Mouse (Mus musculus): ENCODE measurements around the gene Rnf126.

GRCm38 (mm10) chr10:79815671-79816494 is 49.1 kb upstream of the Rnf126 start:
- no peak for TF ChIP-seq HCFC1 (IDR thresholded peaks at IDR 0.05; ENCODE audit: borderline replicate concordance, insufficient read depth, low read length)
- TF ChIP-seq CHD2 (IDR thresholded peaks at IDR 0.05; ENCODE audit: low read depth, low read length), result no peak

All from ES-E14 (cell line).